Mouse (Mus musculus) gastrocnemius, postnatal 14 days (tissue): ENCODE data around the gene Megf8. TPM values are rescaled to one million over a fixed set of nuclear protein-coding genes. Genes with fewer than 3 reads are reported as not detected.

Experiments
- total RNA-seq, 2 experiments: library from RNA; stranded (reverse); gene quantifications; 2 replicates each; pipeline ENCODE4 v1.2.3; 2021

The Megf8 gene
- total RNA-seq, 2 experiments from 2014 or later: 18.5 to 19.7 TPM

Other genes with a start within 250 kb of the Megf8 start
- gene Grik5, start 244.8 kb upstream of the Megf8 start, total RNA-seq: 1 to 10 TPM; 3.3 to 3.9 TPM
- 1 to 10 TPM; 5.5 to 6.3 TPM for gene Zfp574, start 244.6 kb upstream of the Megf8 start, total RNA-seq
- gene Pou2f2, start 137.4 kb upstream of the Megf8 start, total RNA-seq: under 1 TPM; 0.13 to 0.35 TPM
- gene Dedd2, start 96.5 kb upstream of the Megf8 start, total RNA-seq: 1 to 10 TPM; 5.7 to 8.7 TPM
- gene Zfp526, start 95.7 kb upstream of the Megf8 start, total RNA-seq: 1 to 10 TPM; 5.4 to 5.9 TPM
- gene Gsk3a, start 79.3 kb upstream of the Megf8 start, total RNA-seq: 10 to 100 TPM; 46.5 to 51.4 TPM
- 10 to 100 TPM in 1 of 2 experiments, 1 to 10 TPM in 1; 9.8 to 11.8 TPM for gene Erf, start 66.4 kb upstream of the Megf8 start, total RNA-seq
- gene Cic, start 49.5 kb upstream of the Megf8 start, total RNA-seq: 10 to 100 TPM; 38.2 to 44.1 TPM
- gene Pafah1b3, start 19.2 kb upstream of the Megf8 start, total RNA-seq: 1 to 10 TPM; 3.0 to 4.5 TPM
- gene Prr19, start 15.8 kb upstream of the Megf8 start, total RNA-seq: not detected
- gene Tmem145, start 11.1 kb upstream of the Megf8 start, total RNA-seq: not detected
- gene Cnfn, start 52.6 kb downstream of the Megf8 start, total RNA-seq: not detected
- 10 to 100 TPM; 11.4 to 18.8 TPM for gene Lipe, start 81.5 kb downstream of the Megf8 start, total RNA-seq
- gene Cxcl17, start 95.7 kb downstream of the Megf8 start, total RNA-seq: not detected
- 1 to 10 TPM; 5.1 to 6.4 TPM for gene Ceacam1, start 160.4 kb downstream of the Megf8 start, total RNA-seq
- under 1 TPM; 0.43 to 0.60 TPM for gene Ceacam2, start 222.7 kb downstream of the Megf8 start, total RNA-seq